Mouse (Mus musculus) liver, embryonic 16.5 days (tissue): ENCODE data around the gene Chsy1. TPM values are rescaled to one million over a fixed set of nuclear protein-coding genes. Genes with fewer than 3 reads are reported as not detected.
A peak's percentile ranks its signal among the peaks of the same experiment; 100 is the strongest.

Experiments used
- ATAC-seq: fragments of 200-750 bp; cut with Nextera tagmentation; 2 replicates; pipeline ENCODE4 v1.8.0; 2017; ENCODE audit warnings: low read depth, mild to moderate bottlenecking, moderate number of reproducible peaks, moderate library complexity
- H3K27ac ChIP-seq: fragments of 300-500 bp; sonication (generic); 2 replicates; pipeline ENCODE4 v1.5.1; 2014; ENCODE audit warnings: mild to moderate bottlenecking, low read length
- H3K27me3 ChIP-seq: fragments of 300-500 bp; sonication (generic); 2 replicates; pipeline ENCODE4 v1.6.1; 2014; ENCODE audit warnings: low read depth, low read length, mixed read lengths; ENCODE audit not compliant: control insufficient read depth, insufficient read depth
- H3K36me3 ChIP-seq: fragments of 300-500 bp; sonication (generic); 2 replicates; pipeline ENCODE4 v1.6.1; 2014; ENCODE audit warnings: mild to moderate bottlenecking; ENCODE audit not compliant: control insufficient read depth, insufficient read depth
- H3K4me1 ChIP-seq: fragments of 300-500 bp; sonication (generic); 2 replicates; pipeline ENCODE4 v1.6.1; 2014; ENCODE audit warnings: low read depth, low read length, mixed read lengths; ENCODE audit not compliant: control insufficient read depth
- H3K4me2 ChIP-seq: fragments of 300-500 bp; sonication (generic); 2 replicates; pipeline ENCODE4 v1.6.1; 2014; ENCODE audit warnings: low read depth, low read length, mixed read lengths
- H3K4me3 ChIP-seq: fragments of 300-500 bp; sonication (generic); 2 replicates; pipeline ENCODE4 v1.5.1; 2014; ENCODE audit warnings: low read depth, mild to moderate bottlenecking, low read length
- H3K9ac ChIP-seq: fragments of 300-500 bp; sonication (generic); 2 replicates; pipeline ENCODE4 v1.6.1; 2014; ENCODE audit warnings: low read depth, low read length
- H3K9me3 ChIP-seq: fragments of 300-500 bp; sonication (generic); replicated peaks from 2 replicates; pipeline ENCODE4 v1.6.1; 2016; ENCODE audit warnings: low read length; ENCODE audit not compliant: control insufficient read depth
- WGBS: fragments of 180-500 bp; shearing (Covaris S2); extraction: QIAGEN DNeasy Blood & Tissue Kit; methylation state at CpG from one replicate; pipeline ENCODE4 v1.1.7; 2014; ENCODE audit not compliant: insufficient replicate concordance; 5-methylcytosine and 5-hydroxymethylcytosine counted together
- polyA plus RNA-seq: library from polyadenylated mRNA; unstranded; fragments of >200 nt; fragmentation: Nextera tagmentation; extraction: Ambion mirVana; gene quantifications from 2 replicates; pipeline ENCODE4 v1.2.1, GENCODE M21; 2015

Chsy1 gene
- polyA plus RNA-seq, 1 experiment from 2014 or later = 4.9 TPM

- Histone ChIP-seq H3K36me3 (no peaks in the 10 kb centered on the region), H3K9ac (no peak overlapping the region), H3K9me3 (no peaks in the 10 kb centered on the region), H3K4me3 (no peak overlapping the region), H3K27ac (no peak overlapping the region), H3K4me1 (peaks cover 3% of the 10 kb centered on the region; the same call in 1 of the 2 replicates), H3K27me3 (no peaks in the 10 kb centered on the region), H3K4me2 (no peak overlapping the region)
- no peak for ATAC-seq
- 50% methylated on average over 6 of the region's 6 CpGs for WGBS
Observed at GRCm38 (mm10) chr7:66214477-66214876, 105.2 kb downstream of the Chsy1 start.

- H3K27ac ChIP-seq = no peak overlapping the region
- peaks cover 3% of the 10 kb centered on the region; the same call in 1 of the 2 replicates for H3K4me1 ChIP-seq
- no peak overlapping the region for H3K4me2 ChIP-seq
- H3K9me3 ChIP-seq = no peaks in the 10 kb centered on the region
- no peak overlapping the region for H3K9ac ChIP-seq
- WGBS = 56% methylated on average over 1 of the region's 1 CpGs
- no peak overlapping the region for H3K4me3 ChIP-seq
- no peaks in the 10 kb centered on the region for H3K27me3 ChIP-seq
- H3K36me3 ChIP-seq = no peaks in the 10 kb centered on the region
- ATAC-seq = no peak
Observed at GRCm38 (mm10) chr7:66215911-66216310, 106.6 kb downstream of the Chsy1 start.

- H3K4me2 ChIP-seq = no peak overlapping the region
- peaks cover 3% of the 10 kb centered on the region; the same call in 1 of the 2 replicates for H3K4me1 ChIP-seq
- no peak overlapping the region for H3K27ac ChIP-seq
- H3K9ac ChIP-seq = no peak overlapping the region
- no peaks in the 10 kb centered on the region for H3K9me3 ChIP-seq
- H3K36me3 ChIP-seq = no peaks in the 10 kb centered on the region
- H3K4me3 ChIP-seq = no peak overlapping the region
- no peaks in the 10 kb centered on the region for H3K27me3 ChIP-seq
- ATAC-seq = no peak
- WGBS = 62% methylated on average over 7 of the region's 7 CpGs
Observed at GRCm38 (mm10) chr7:66217011-66217410, 107.7 kb downstream of the Chsy1 start.

DNA sequence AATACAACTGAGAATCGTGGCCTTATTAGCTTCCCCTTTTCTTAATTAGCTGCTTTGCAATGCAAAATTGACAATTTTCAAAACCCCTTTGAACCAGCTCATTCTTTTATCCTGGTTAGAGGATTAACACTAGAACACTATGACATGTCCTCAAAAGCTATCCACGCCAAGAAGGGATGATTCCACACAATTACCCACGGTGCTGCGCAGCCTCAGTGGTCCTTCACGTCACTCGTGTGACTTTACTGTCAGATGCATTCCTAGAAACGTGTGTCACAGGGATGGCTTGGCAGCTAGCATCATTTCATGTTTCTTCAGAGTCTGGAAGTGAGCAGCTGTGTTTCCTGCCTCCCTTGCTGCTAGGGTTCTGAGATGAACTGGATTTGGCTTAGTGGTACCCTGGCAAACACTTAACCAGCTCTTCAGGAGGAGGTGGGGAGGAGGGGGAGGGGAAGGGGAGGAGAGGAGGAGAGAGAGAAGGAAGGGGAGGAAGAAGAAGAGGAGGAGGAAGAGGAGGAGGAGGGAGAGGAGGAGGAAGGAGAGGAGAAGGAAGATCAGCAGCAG is 108.3 kb downstream of the Chsy1 start:
- ATAC-seq = no peak
- Histone ChIP-seq H3K36me3 (no peaks in the 10 kb centered on the region), H3K27ac (no peak overlapping the region; the same call in 1 of the 2 replicates), H3K4me2 (no peak overlapping the region), H3K9me3 (no peaks in the 10 kb centered on the region), H3K4me1 (peaks cover 5% of the 10 kb centered on the region), H3K4me3 (no peak overlapping the region), H3K9ac (no peak overlapping the region), H3K27me3 (no peaks in the 10 kb centered on the region)
- WGBS = 62% methylated on average over 7 of the region's 7 CpGs

DNA sequence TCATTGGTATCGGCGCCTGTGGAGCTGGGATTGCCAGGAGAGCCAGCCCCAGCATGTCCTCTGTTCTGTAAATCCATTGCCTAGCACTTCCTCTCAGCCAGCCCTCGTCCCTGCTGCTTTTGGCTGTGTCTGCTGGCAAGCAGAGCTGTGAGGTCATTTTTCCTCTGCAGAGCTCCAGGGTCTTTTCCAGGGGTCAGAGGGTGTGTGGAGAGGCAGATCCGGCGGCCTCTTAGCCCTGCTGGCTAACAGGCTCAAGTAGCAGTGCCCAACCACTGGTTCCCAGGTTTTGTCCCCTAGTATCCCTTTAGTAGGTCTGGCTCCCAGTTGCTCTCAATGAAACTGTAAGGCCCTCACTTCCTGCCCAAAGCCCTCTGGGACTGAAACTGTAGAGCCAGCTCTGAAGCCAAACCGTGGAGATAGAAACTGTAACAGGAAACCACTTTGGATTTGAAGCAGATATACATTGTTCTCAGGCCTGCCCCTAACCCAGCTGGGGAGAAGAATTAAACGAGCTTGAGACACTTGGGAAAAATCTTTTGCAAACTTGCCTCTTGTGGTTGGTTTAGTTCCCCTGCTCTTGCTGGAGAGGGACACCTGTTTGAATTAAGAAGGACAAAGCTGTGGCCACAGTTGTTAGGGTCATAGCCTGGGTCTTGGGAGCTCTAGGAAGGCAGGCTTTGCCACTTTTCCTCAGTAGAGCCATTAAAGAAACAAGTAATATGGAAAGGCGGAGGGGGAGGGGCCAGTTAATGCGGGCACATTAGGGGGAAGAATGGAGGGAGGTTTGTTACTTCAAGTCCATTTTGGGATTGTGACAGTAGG is 109.1 kb downstream of the Chsy1 start:
- no peak overlapping the region for H3K4me3 ChIP-seq
- peak overlapping the region; percentile 65 for H3K27ac ChIP-seq
- no peaks in the 10 kb centered on the region for H3K36me3 ChIP-seq
- no peak overlapping the region for H3K9ac ChIP-seq
- 32% methylated on average over 9 of the region's 9 CpGs for WGBS
- H3K9me3 ChIP-seq = no peaks in the 10 kb centered on the region
- ATAC-seq = peak; percentile 41; the same call in 1 of the 2 replicates
- H3K4me2 ChIP-seq = no peak overlapping the region
- H3K4me1 ChIP-seq = peaks cover 7% of the 10 kb centered on the region
- no peaks in the 10 kb centered on the region for H3K27me3 ChIP-seq

GRCm38 (mm10) chr7:66219028-66219793 is 109.9 kb downstream of the Chsy1 start:
- Histone ChIP-seq H3K27ac (peak overlapping the region; percentile 65), H3K9me3 (no peaks in the 10 kb centered on the region), H3K4me2 (no peak overlapping the region), H3K36me3 (no peaks in the 10 kb centered on the region), H3K27me3 (no peaks in the 10 kb centered on the region), H3K9ac (no peak overlapping the region), H3K4me1 (peaks cover 7% of the 10 kb centered on the region), H3K4me3 (no peak overlapping the region)
- 64% methylated on average over 4 of the region's 4 CpGs for WGBS
- no peak for ATAC-seq

DNA sequence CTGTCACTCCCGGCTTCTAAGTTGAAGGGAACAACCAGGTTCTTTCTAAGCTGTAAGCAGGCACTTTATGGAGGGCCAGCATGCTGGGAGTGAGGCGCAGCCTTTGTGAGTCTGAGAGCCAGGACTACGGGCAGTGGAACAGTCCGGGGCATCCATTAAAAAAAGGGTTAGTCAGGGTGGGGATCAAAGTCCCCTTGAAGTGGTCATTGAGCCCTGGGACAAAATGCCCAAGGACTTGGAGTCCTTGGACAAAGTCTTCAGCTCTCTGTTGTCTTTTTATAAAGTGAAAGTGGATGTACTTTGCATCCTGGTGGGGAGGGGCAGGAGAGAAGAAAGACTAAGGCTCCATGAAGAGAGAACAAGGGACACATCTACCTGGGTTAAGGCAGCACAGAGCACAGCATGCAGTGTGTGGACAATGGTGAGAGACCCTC is 110.5 kb downstream of the Chsy1 start:
- 70% methylated on average over 4 of the region's 4 CpGs for WGBS
- Histone ChIP-seq H3K4me2 (no peak overlapping the region), H3K4me3 (no peak overlapping the region), H3K4me1 (peaks cover 7% of the 10 kb centered on the region), H3K9ac (no peak overlapping the region), H3K27ac (no peak overlapping the region), H3K9me3 (no peaks in the 10 kb centered on the region), H3K27me3 (no peaks in the 10 kb centered on the region), H3K36me3 (no peaks in the 10 kb centered on the region)
- ATAC-seq = no peak

GRCm38 (mm10) chr7:66222621-66223091 is 113.3 kb downstream of the Chsy1 start:
- ATAC-seq = no peak
- H3K36me3 ChIP-seq = no peaks in the 10 kb centered on the region
- no peak overlapping the region for H3K4me3 ChIP-seq
- H3K4me1 ChIP-seq = peaks cover 7% of the 10 kb centered on the region
- H3K9me3 ChIP-seq = no peaks in the 10 kb centered on the region
- H3K9ac ChIP-seq = no peak overlapping the region
- no peak overlapping the region for H3K4me2 ChIP-seq
- H3K27me3 ChIP-seq = no peaks in the 10 kb centered on the region
- H3K27ac ChIP-seq = no peak overlapping the region
- 60% methylated on average over 8 of the region's 8 CpGs for WGBS
